Mouse (Mus musculus): Measurements from ENCODE around the gene Fgfr2.

DNA sequence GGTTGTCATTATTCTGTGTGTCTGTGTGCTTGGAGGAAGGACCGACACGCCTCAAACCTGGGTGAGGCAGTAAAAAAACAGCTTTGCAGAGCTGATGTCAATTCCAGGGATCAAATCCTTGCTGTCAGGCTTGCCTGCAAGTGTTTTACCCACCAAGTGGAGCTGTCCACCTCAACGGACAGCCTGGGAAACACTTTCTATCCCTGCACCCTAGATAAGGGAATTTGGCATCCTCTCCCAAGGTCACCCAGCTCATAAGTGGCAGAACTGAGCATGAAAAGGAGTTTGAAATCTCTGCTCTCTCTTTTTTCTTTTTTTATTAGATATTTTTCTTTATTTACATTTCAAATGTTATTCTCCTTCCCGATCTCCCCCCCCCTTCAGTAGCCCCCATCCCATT lies 1312.2 kb downstream of the Fgfr2 start:
- no peak for TF ChIP-seq CTCF (IDR thresholded peaks at IDR 0.05; ENCODE audit: extremely low read depth, insufficient read length, insufficient replicate concordance, low read depth, low read length)
- TF ChIP-seq POLR2A (IDR thresholded peaks at IDR 0.05; ENCODE audit: low read depth, low read length): no peak

All from small intestine, adult 2 months (tissue).